12 mouse cellular contexts compared by ENCODE assay signal in the genomic region with DNA sequence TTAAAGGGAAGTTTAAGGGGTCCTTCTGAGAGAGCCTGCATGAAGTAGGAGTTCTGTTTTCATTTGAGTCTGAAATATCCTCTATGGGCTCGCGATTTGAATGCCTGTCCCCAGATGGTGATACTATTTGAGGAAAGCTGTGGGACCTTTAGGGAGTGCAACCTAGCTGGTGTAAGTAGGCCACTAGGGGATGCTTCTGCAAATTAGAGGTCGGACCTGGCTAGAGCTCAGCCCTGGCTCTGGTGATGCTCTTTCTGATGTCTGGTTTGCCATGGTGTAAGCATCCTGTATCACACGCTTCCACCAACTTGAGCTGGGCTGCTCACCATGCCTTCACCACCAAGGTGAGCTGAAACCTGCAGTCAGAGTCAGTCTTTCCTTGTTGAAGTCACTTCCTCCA.
"Had no signal": no experiment of that assay in that cellular context is flagged by ENCODE, and none has a peak within 500 bp of the region (broad histone marks: within the 10 kb centered on the region; RNA-seq: fewer than 3 reads in every experiment).

No protein-coding gene starts in this region.

- H3K9ac ChIP-seq: liver, embryonic 15.5 days; neural tube, embryonic 12.5 days had no signal

- H3K4me2 ChIP-seq: liver, embryonic 11.5 days; liver, embryonic 15.5 days; neural tube, embryonic 12.5 days had no signal

- ATAC-seq: lung, postnatal 0 days had no signal

- DNase-seq: kidney, adult 9 months; lung, adult 2 months; lung, postnatal 4 days; thymus, postnatal 4 days had no signal

- H3K27me3 ChIP-seq: liver, embryonic 15.5 days; neural tube, embryonic 12.5 days had no signal

- H3K36me3 ChIP-seq: limb, embryonic 10.5 days; liver, embryonic 15.5 days; midbrain, embryonic 10.5 days; neural tube, embryonic 12.5 days had no signal

- H3K27ac ChIP-seq: kidney, postnatal 0 days; limb, embryonic 10.5 days; liver, embryonic 15.5 days; midbrain, embryonic 10.5 days; neural tube, embryonic 12.5 days; stomach, postnatal 0 days had no signal

- H3K4me1 ChIP-seq: liver, embryonic 15.5 days; neural tube, embryonic 12.5 days had no signal

- H3K4me3 ChIP-seq: limb, embryonic 10.5 days; liver, embryonic 15.5 days; midbrain, embryonic 10.5 days; neural tube, embryonic 12.5 days had no signal

- H3K9me3 ChIP-seq: limb, embryonic 10.5 days; liver, embryonic 15.5 days; midbrain, embryonic 10.5 days; neural tube, embryonic 12.5 days had no signal
